Mouse (Mus musculus) cerebellum, postnatal 10 days (tissue): Measurements from ENCODE around the gene Gm14214.

Source experiments
- DNase-seq, 2 experiments: peaks; one replicate each; pipeline ENCODE4 v3.0.0; 2021; ENCODE audit warnings: mixed read lengths in 2 of 2

Gene Gm14214

DNA sequence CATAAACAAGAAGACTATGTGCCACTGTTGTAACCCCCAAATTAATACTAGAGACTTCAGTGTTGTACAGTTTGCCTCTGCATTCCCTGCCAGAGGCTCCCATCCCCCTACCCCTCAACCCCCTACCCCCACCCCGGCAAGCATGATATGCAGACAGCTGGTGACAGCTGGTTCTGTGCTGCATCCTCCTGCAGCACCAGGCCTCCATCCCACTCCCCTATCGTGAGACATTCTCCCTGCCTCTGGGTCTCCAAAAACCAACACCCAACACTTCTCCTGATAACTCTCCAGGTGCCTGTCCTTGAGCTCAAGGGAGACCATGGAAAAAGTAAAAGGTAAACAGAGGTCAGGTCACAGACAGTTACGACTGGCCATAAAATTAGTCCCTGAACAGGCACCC is 40.1 kb downstream of the Gm14214 start:
- no peak for DNase-seq

DNA sequence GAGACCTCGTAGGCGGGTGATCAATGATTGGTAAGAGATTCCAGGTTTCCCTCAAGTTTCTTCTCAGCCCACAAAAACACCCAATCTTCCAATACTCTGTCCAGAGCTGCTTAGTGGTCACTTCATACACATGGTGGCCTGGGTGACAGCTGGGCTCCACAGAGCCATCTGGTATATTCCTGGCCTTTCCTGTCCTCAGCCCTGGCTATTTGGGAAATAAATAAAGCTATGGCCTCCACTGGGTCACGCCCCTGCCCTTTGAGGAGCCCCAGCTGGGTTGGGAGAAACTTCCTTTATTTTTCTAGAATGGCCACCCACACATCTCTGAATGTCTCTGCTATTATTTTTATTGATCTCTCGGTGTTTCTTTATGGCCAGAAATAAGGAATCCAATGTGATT is 46.4 kb downstream of the Gm14214 start:
- DNase-seq = no peak

DNA sequence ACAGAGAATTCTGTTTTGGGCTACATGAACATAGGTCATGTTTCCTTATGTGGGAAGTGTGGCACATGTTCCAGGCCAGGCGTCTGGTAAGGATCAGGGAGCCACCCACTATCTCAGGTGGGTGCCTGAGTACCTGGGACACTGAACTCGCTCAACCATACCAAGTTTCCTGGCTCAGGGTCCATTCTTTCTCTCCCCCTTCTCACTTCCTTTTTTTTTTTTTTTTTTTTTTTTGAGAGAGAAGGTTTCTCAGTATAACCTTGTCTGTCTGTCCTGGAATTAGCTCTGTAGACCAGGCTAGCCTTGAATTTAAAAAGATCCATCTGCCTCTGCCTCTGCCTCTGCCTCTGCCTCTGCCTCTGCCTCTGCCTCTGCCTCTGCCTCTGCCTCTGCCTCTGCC is 49.5 kb downstream of the Gm14214 start:
- DNase-seq = no peak
